Mouse (Mus musculus) MEL (cell line): ENCODE measurements around the gene Ndufv1. TPM values are rescaled to one million over a fixed set of nuclear protein-coding genes. Genes with fewer than 3 reads are reported as not detected.

Experiments used
- DNase-seq: peaks from one replicate; pipeline ENCODE4 v3.0.0; 2011; ENCODE audit warnings: low read depth, low spot score
- H3K27ac ChIP-seq: 2 replicates; pipeline ENCODE4 v1.5.1; 2012; ENCODE audit warnings: low read depth, mild to moderate bottlenecking, control low read depth, low read length, moderate library complexity; ENCODE audit not compliant: control insufficient read depth
- H3K27me3 ChIP-seq, 2 experiments: fragments of 150-350 bp in 1 of 2; sonication (generic) in 1 of 2; 2 replicates each; pipeline ENCODE4 v1.6.1; 2012; ENCODE audit warnings: low read length in 2 of 2, mild to moderate bottlenecking in 2 of 2, improper control_type of control experiment in 1 of 2, moderate library complexity in 1 of 2; ENCODE audit not compliant: insufficient read depth in 2 of 2, control insufficient read depth in 1 of 2
- H3K36me3 ChIP-seq, 2 experiments: 2 replicates each; pipeline ENCODE4 v1.6.1; 2012 to 2014; ENCODE audit warnings: low read length in 2 of 2, improper control_type of control experiment in 1 of 2, inconsistent platforms in 1 of 2, mild to moderate bottlenecking in 1 of 2; ENCODE audit not compliant: insufficient read depth in 2 of 2, control insufficient read depth in 1 of 2
- H3K4me1 ChIP-seq, 2 experiments: fragments of 150-350 bp in 1 of 2; sonication (generic) in 1 of 2; 2 replicates each; pipeline ENCODE4 v1.6.1; 2012; ENCODE audit warnings: low read length in 2 of 2, improper control_type of control experiment in 1 of 2, mild to moderate bottlenecking in 1 of 2; ENCODE audit not compliant: insufficient read depth in 2 of 2, control insufficient read depth in 1 of 2
- H3K4me3 ChIP-seq, 2 experiments: fragments of 150-350 bp in 1 of 2; sonication (generic) in 1 of 2; 2 replicates each; pipeline ENCODE4 v1.5.1; 2012; ENCODE audit warnings: low read depth in 2 of 2, low read length in 2 of 2, mild to moderate bottlenecking in 2 of 2, moderate library complexity in 2 of 2, control low read depth in 1 of 2, improper control_type of control experiment in 1 of 2; ENCODE audit not compliant: control insufficient read depth in 1 of 2, insufficient read depth in 1 of 2
- H3K79me2 ChIP-seq: 2 replicates; pipeline ENCODE4 v1.6.1; 2012; ENCODE audit warnings: mild to moderate bottlenecking, low read length, moderate library complexity; ENCODE audit not compliant: control insufficient read depth, poor library complexity, insufficient read depth
- H3K9ac ChIP-seq: 2 replicates; pipeline ENCODE4 v1.6.1; 2012; ENCODE audit warnings: low read depth, mild to moderate bottlenecking, control low read depth, low read length, moderate library complexity; ENCODE audit not compliant: control insufficient read depth, poor library complexity, severe bottlenecking
- H3K9me3 ChIP-seq: fragments of 150-350 bp; sonication (generic); replicated peaks from 2 replicates; pipeline ENCODE4 v1.6.1; 2012; ENCODE audit warnings: mild to moderate bottlenecking, low read length, improper control_type of control experiment, moderate library complexity; ENCODE audit not compliant: insufficient read depth
- E2F4 ChIP-seq: IDR thresholded peaks from 2 replicates; pipeline ENCODE4 v1.6.1; 2011; ENCODE audit warnings: low read depth, low read length, improper control_type of control experiment, borderline replicate concordance
- GATA1 ChIP-seq: IDR thresholded peaks from 2 replicates; pipeline ENCODE4 v1.6.1; 2011; ENCODE audit warnings: low read depth, low read length, improper control_type of control experiment
- JUND ChIP-seq: IDR thresholded peaks from 2 replicates; pipeline ENCODE4 v1.6.1; 2011; ENCODE audit warnings: low read depth, mild to moderate bottlenecking, improper control_type of control experiment, low read length
- KAT2A ChIP-seq: conservative IDR thresholded peaks from 2 replicates; pipeline ENCODE4 v1.6.1; 2012; ENCODE audit warnings: low read depth, low read length, improper control_type of control experiment, inconsistent platforms
- MAX ChIP-seq: IDR thresholded peaks from 2 replicates; pipeline ENCODE4 v1.6.1; 2011; ENCODE audit warnings: low read length, improper control_type of control experiment
- MYC ChIP-seq: IDR thresholded peaks from 2 replicates; pipeline ENCODE4 v1.6.1; 2011; ENCODE audit warnings: low read depth, mild to moderate bottlenecking, low read length, improper control_type of control experiment, moderate library complexity
- NELFE ChIP-seq: IDR thresholded peaks from 2 replicates; pipeline ENCODE4 v1.6.1; 2011; ENCODE audit warnings: low read depth, low read length, improper control_type of control experiment
- NRF1 ChIP-seq: IDR thresholded peaks from 2 replicates; pipeline ENCODE4 v1.6.1; 2014; ENCODE audit warnings: low read depth, mild to moderate bottlenecking, inconsistent platforms, low read length, improper control_type of control experiment, moderate library complexity; ENCODE audit not compliant: poor library complexity, insufficient read depth, severe bottlenecking
- POLR2A ChIP-seq, 2 experiments: IDR thresholded peaks; 2 replicates each; pipeline ENCODE4 v1.6.1; 2011 to 2012; ENCODE audit warnings: low read length in 2 of 2, mild to moderate bottlenecking in 2 of 2, control low read depth in 1 of 2, improper control_type of control experiment in 1 of 2, low read depth in 1 of 2, moderate library complexity in 1 of 2; ENCODE audit not compliant: control insufficient read depth in 1 of 2, insufficient read depth in 1 of 2, poor library complexity in 1 of 2
- POLR2AphosphoS5 ChIP-seq: IDR thresholded peaks from 2 replicates; pipeline ENCODE4 v1.6.1; 2012; ENCODE audit warnings: low read depth, borderline replicate concordance, mild to moderate bottlenecking, inconsistent platforms, low read length, moderate library complexity, mixed read lengths
- RAD21 ChIP-seq: IDR thresholded peaks from 2 replicates; pipeline ENCODE4 v1.6.1; 2011; ENCODE audit warnings: mild to moderate bottlenecking, low read depth, low read length, improper control_type of control experiment
- RCOR1 ChIP-seq: IDR thresholded peaks from 2 replicates; pipeline ENCODE4 v1.6.1; 2012; ENCODE audit warnings: low read depth, mild to moderate bottlenecking, inconsistent platforms, low read length, improper control_type of control experiment
- SIN3A ChIP-seq: IDR thresholded peaks from 2 replicates; pipeline ENCODE4 v1.6.1; 2012; ENCODE audit warnings: low read length, improper control_type of control experiment, inconsistent platforms
- SMC3 ChIP-seq: IDR thresholded peaks from 2 replicates; pipeline ENCODE4 v1.6.1; 2011; ENCODE audit warnings: low read depth, low read length, improper control_type of control experiment
- TAL1 ChIP-seq: IDR thresholded peaks from 2 replicates; pipeline ENCODE4 v1.6.1; 2012; ENCODE audit warnings: mild to moderate bottlenecking, inconsistent platforms, low read length, moderate library complexity, mixed read lengths
- UBTF ChIP-seq: IDR thresholded peaks from 2 replicates; pipeline ENCODE4 v1.6.1; 2012; ENCODE audit warnings: low read depth, mild to moderate bottlenecking, inconsistent platforms, low read length, improper control_type of control experiment, moderate library complexity, borderline replicate concordance; ENCODE audit not compliant: insufficient read depth
- USF1 ChIP-seq: IDR thresholded peaks from 2 replicates; pipeline ENCODE4 v1.6.1; 2014; ENCODE audit warnings: low read depth, mild to moderate bottlenecking, inconsistent platforms, low read length, improper control_type of control experiment, moderate library complexity
- ZKSCAN1 ChIP-seq: IDR thresholded peaks from 2 replicates; pipeline ENCODE4 v1.6.1; 2012; ENCODE audit warnings: low read depth, mild to moderate bottlenecking, inconsistent platforms, low read length, improper control_type of control experiment, moderate library complexity
- ZMIZ1 ChIP-seq: IDR thresholded peaks from 2 replicates; pipeline ENCODE4 v1.6.1; 2012; ENCODE audit warnings: low read depth, mild to moderate bottlenecking, inconsistent platforms, low read length, improper control_type of control experiment, moderate library complexity
- ZNF384 ChIP-seq: IDR thresholded peaks from 2 replicates; pipeline ENCODE4 v1.6.1; 2012; ENCODE audit warnings: low read depth, mild to moderate bottlenecking, inconsistent platforms, low read length, improper control_type of control experiment
- polyA plus RNA-seq, 2 experiments: library from polyadenylated mRNA; stranded (reverse) in 1 of 2; unstranded in 1 of 2; fragments of >175 nt in 1 of 2; fragments of >200 nt in 1 of 2; gene quantifications; 2 replicates each; pipeline versions ENCODE4 v1.2.1 to v1.2.4; 2012; ENCODE audit warnings: low replicate concordance in 2 of 2, low read depth in 1 of 2; ENCODE audit not compliant: insufficient read length in 2 of 2, insufficient read depth in 1 of 2, missing spikeins in 1 of 2
- total RNA-seq: library from RNA; depleted of rRNA; stranded (reverse); fragments of 300-350 nt; gene quantifications from 2 replicates; pipeline ENCODE4 v1.2.3, GENCODE M21; 2012

Ndufv1 gene
- total and polyA plus RNA-seq, 3 experiments = 218 to 267 TPM; not detected in 1

DNA sequence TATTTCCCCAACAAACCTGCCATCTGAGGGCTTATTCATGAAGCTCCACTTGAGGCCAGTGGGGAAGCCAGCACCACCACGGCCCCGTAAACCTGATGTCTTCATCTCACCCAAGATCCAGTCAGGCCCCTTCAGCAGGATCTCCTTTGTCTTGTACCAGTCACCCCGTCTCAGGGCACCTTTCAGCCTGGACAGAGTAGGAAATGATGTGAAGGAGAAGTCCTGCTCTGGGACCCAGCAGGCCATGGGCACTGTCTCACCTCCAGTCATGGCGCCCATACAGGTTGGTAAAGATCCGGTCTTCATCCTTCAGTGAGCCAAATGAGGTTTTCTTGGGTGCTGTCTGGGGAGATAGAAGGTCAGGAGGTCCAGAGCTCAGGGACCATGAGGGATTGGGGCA is 1.5 kb downstream of the Ndufv1 start:
- H3K4me1 ChIP-seq = peaks cover 0 to 7% of the 10 kb centered on the region in 2 experiments; a peak in 2 of 4 replicates
- no peak for TF ChIP-seq UBTF
- TF ChIP-seq RCOR1 = no peak
- TF ChIP-seq JUND = no peak
- TF ChIP-seq SMC3 = no peak
- no peak for TF ChIP-seq POLR2A (IDR thresholded peaks at IDR 0.05; ENCODE audit: control insufficient read depth in 1 of 2, insufficient read depth in 1 of 2, low read depth in 1 of 2, low read length in 2 of 2, poor library complexity in 1 of 2)
- no peak for TF ChIP-seq MAX
- peaks cover 10% of the 10 kb centered on the region for H3K79me2 ChIP-seq
- no peak overlapping the region for H3K4me3 ChIP-seq
- no peaks in the 10 kb centered on the region for H3K27me3 ChIP-seq
- H3K9ac ChIP-seq = no peak overlapping the region
- DNase-seq = no peak
- H3K27ac ChIP-seq = no peak overlapping the region
- H3K36me3 ChIP-seq = peaks cover 2 to 8% of the 10 kb centered on the region in 2 experiments; a peak in 3 of 4 replicates
- no peaks in the 10 kb centered on the region for H3K9me3 ChIP-seq

DNA sequence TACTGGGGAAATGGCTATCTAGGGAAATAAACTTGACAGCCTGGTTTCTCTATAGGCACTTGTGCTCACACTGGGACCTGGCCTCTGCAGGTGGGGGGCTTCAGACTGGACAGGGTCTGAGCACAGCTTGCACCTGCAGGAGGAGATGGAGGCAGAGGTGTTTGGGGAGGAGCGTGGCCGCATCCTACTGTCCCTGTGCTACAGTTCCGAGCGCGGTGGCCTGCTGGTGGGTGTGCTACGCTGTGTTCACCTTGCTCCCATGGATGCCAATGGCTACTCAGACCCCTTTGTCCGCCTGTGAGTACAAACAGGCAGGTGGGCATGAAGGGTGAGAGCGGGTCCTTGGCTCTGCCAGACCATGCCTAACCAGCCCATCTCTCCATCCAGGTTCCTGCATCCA is 6.6 kb downstream of the Ndufv1 start:
- H3K4me3 ChIP-seq = no peak overlapping the region
- no peak for DNase-seq
- H3K36me3 ChIP-seq = peaks cover 2 to 4% of the 10 kb centered on the region in 2 experiments; a peak in 2 of 4 replicates
- H3K9ac ChIP-seq = no peak overlapping the region
- TF ChIP-seq POLR2AphosphoS5 = no peak
- no peak for TF ChIP-seq MYC
- no peak for TF ChIP-seq RAD21
- no peak for TF ChIP-seq TAL1
- TF ChIP-seq GATA1 = no peak
- TF ChIP-seq MAX = no peak
- no peak for TF ChIP-seq JUND
- no peak for TF ChIP-seq KAT2A
- TF ChIP-seq ZNF384 = no peak
- no peak for TF ChIP-seq ZKSCAN1
- no peak for TF ChIP-seq E2F4
- TF ChIP-seq SIN3A = no peak
- TF ChIP-seq USF1 = no peak
- TF ChIP-seq NELFE = no peak
- no peak for TF ChIP-seq ZMIZ1
- TF ChIP-seq NRF1 = no peak
- no peak for TF ChIP-seq RCOR1
- TF ChIP-seq UBTF = no peak
- H3K79me2 ChIP-seq = no peaks in the 10 kb centered on the region; the same call in 1 of the 2 replicates
- no peaks in the 10 kb centered on the region for H3K27me3 ChIP-seq
- H3K9me3 ChIP-seq = no peaks in the 10 kb centered on the region
- peaks cover 0 to 6% of the 10 kb centered on the region in 2 experiments; a peak in 2 of 4 replicates for H3K4me1 ChIP-seq
- H3K27ac ChIP-seq = no peak overlapping the region
